Mouse (Mus musculus): Measurements from ENCODE around the gene Ccdc88a. TPM values are rescaled to one million over a fixed set of nuclear protein-coding genes. Genes with fewer than 3 reads are reported as not detected.
A peak's percentile ranks its signal among the peaks of the same experiment; 100 is the strongest.

Ccdc88a gene
- total and polyA plus RNA-seq, 3 experiments = 4.0 to 225 (median 5.9) TPM

- Histone ChIP-seq H3K79me2 (ENCODE audit: control insufficient read depth, insufficient read depth, low read length, poor library complexity) (no peaks in the 10 kb centered on the region), H3K9me3 (replicated peaks; ENCODE audit: insufficient read depth, low read length) (no peaks in the 10 kb centered on the region), H3K9ac (ENCODE audit: control insufficient read depth, low read depth, low read length, poor library complexity, severe bottlenecking) (no peak overlapping the region), H3K27ac (ENCODE audit: control insufficient read depth, low read depth, low read length) (peak overlapping the region; percentile 98), H3K36me3 (ENCODE audit: control insufficient read depth in 1 of 2, insufficient read depth in 2 of 2, low read length in 2 of 2) (peaks cover 0 to 33% of the 10 kb centered on the region in 2 experiments; a peak in 3 of 4 replicates), H3K4me1 (ENCODE audit: control insufficient read depth in 1 of 2, insufficient read depth in 2 of 2, low read length in 2 of 2) (peaks cover 18 to 36% of the 10 kb centered on the region in 2 experiments), H3K27me3 (ENCODE audit: control insufficient read depth in 1 of 2, insufficient read depth in 2 of 2, low read length in 2 of 2) (no peaks in the 10 kb centered on the region), H3K4me3 (ENCODE audit: control insufficient read depth in 1 of 2, insufficient read depth in 1 of 2, low read depth in 2 of 2, low read length in 2 of 2) (no peak overlapping the region)
- TF ChIP-seq TCF12 (IDR thresholded peaks at IDR 0.05; ENCODE audit: low read depth, low read length) = peak; percentile 98
- no peak for TF ChIP-seq CHD1 (IDR thresholded peaks at IDR 0.05; ENCODE audit: low read depth, low read length)
- TF ChIP-seq UBTF (IDR thresholded peaks at IDR 0.05; ENCODE audit: borderline replicate concordance, insufficient read depth, low read depth, low read length) = no peak
- peak; percentile 99 for TF ChIP-seq GATA1 (IDR thresholded peaks at IDR 0.05; ENCODE audit: low read depth, low read length)
- TF ChIP-seq EP300 (IDR thresholded peaks at IDR 0.05; ENCODE audit: low read depth in 1 of 2, low read length in 2 of 2) = peak; percentile 95 to 98
- TF ChIP-seq TAL1 (IDR thresholded peaks at IDR 0.05; ENCODE audit: low read length) = 0 out of 2 replicates have a peak, but pooled peaks have one; percentile 31
- peak; percentile 45; the same call in 1 of the 2 replicates for TF ChIP-seq BHLHE40 (IDR thresholded peaks at IDR 0.05; ENCODE audit: borderline replicate concordance, low read depth, low read length)
- peak; percentile 81 for TF ChIP-seq RCOR1 (IDR thresholded peaks at IDR 0.05; ENCODE audit: low read depth, low read length)
- TF ChIP-seq MXI1 (IDR thresholded peaks at IDR 0.05; ENCODE audit: low read depth, low read length) = peak; percentile 37; the same call in 1 of the 2 replicates
- peak; percentile 53; the same call in 1 of the 2 replicates for TF ChIP-seq ZNF384 (IDR thresholded peaks at IDR 0.05; ENCODE audit: low read depth, low read length)
- TF ChIP-seq MYB (IDR thresholded peaks at IDR 0.05; ENCODE audit: low read depth, low read length) = peak; percentile 83
- peak; percentile 87 for TF ChIP-seq ETS1 (IDR thresholded peaks at IDR 0.05; ENCODE audit: low read depth, low read length)
- no peak for TF ChIP-seq POLR2AphosphoS2 (IDR thresholded peaks at IDR 0.05; ENCODE audit: low read length)
- TF ChIP-seq MAX (IDR thresholded peaks at IDR 0.05; ENCODE audit: low read length) = peak; percentile 59; the same call in 1 of the 2 replicates
- TF ChIP-seq GABPA (IDR thresholded peaks at IDR 0.05; ENCODE audit: low read depth, low read length) = no peak
- TF ChIP-seq SIN3A (IDR thresholded peaks at IDR 0.05; ENCODE audit: low read length) = 0 out of 2 replicates have a peak, but pooled peaks have one; percentile 27
- peak; percentile 61 for DNase-seq (ENCODE audit: low read depth, low spot score)
Measured at GRCm38 (mm10) chr11:29503948-29504893, 130.8 kb downstream of the Ccdc88a start.

DNA sequence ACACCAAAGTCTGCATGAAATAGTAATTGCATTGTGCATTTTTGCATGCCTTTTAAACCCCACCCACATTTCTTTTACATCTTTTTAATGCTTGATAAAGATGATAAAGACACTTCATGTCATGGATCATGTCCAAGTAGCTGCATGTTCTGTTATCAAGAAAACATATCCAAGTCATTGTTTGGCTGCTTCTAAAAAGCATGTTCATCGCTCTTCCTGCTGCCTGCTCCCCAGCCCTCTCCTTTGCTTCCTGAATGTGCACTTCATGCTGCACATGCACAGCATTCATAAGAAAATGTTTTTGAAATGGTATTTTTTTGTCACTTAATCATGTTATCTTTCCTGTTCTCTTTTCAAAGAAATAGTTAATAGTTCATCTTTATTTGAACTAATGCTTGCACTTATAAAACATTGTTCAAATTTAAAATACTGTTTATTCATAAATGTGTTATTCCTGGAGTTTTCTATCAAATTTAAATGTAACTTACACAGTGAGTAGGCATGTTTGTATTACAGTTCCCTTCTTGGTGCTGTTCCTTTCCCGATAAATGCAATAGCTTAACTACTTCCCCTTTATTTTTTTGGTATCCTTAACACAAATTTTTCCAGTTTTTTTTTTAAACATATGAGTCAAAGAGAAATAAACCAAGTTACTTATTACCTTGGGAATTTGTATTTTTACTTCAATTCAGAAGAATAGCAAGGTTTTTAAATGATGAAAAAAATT lies 131.6 kb downstream of the Ccdc88a start:
- peak overlapping the region in 1 of 2 experiments; percentile 11; a peak in 1 of 4 replicates for H3K4me3 ChIP-seq (ENCODE audit: control insufficient read depth in 1 of 2, insufficient read depth in 1 of 2, low read depth in 2 of 2, low read length in 2 of 2)
- no peaks in the 10 kb centered on the region for H3K27me3 ChIP-seq (ENCODE audit: control insufficient read depth in 1 of 2, insufficient read depth in 2 of 2, low read length in 2 of 2)
- peak; percentile 75 for DNase-seq (ENCODE audit: low read depth, low spot score)
- H3K9me3 ChIP-seq (replicated peaks; ENCODE audit: insufficient read depth, low read length) = no peaks in the 10 kb centered on the region
- H3K36me3 ChIP-seq (ENCODE audit: control insufficient read depth in 1 of 2, insufficient read depth in 2 of 2, low read length in 2 of 2) = peaks cover 0 to 35% of the 10 kb centered on the region in 2 experiments; a peak in 2 of 4 replicates
- peaks cover 18 to 36% of the 10 kb centered on the region in 2 experiments for H3K4me1 ChIP-seq (ENCODE audit: control insufficient read depth in 1 of 2, insufficient read depth in 2 of 2, low read length in 2 of 2)
- peak overlapping the region; percentile 98 for H3K27ac ChIP-seq (ENCODE audit: control insufficient read depth, low read depth, low read length)
- no peaks in the 10 kb centered on the region for H3K79me2 ChIP-seq (ENCODE audit: control insufficient read depth, insufficient read depth, low read length, poor library complexity)
- H3K9ac ChIP-seq (ENCODE audit: control insufficient read depth, low read depth, low read length, poor library complexity, severe bottlenecking) = peak overlapping the region; percentile 43
- TF ChIP-seq GATA1 (IDR thresholded peaks at IDR 0.05; ENCODE audit: low read depth, low read length) (peak; percentile 64), RCOR1 (IDR thresholded peaks at IDR 0.05; ENCODE audit: low read depth, low read length) (peak; percentile 48), KAT2A (conservative IDR thresholded peaks at IDR 0.05; ENCODE audit: low read depth, low read length) (no peak), ZNF384 (IDR thresholded peaks at IDR 0.05; ENCODE audit: low read depth, low read length) (peak; percentile 87), BHLHE40 (IDR thresholded peaks at IDR 0.05; ENCODE audit: borderline replicate concordance, low read depth, low read length) (no peak), NRF1 (IDR thresholded peaks at IDR 0.05; ENCODE audit: insufficient read depth, low read depth, low read length, poor library complexity, severe bottlenecking) (no peak), ELF1 (IDR thresholded peaks at IDR 0.05; ENCODE audit: low read depth, low read length) (no peak), NELFE (IDR thresholded peaks at IDR 0.05; ENCODE audit: low read depth, low read length) (no peak), TAL1 (IDR thresholded peaks at IDR 0.05; ENCODE audit: low read length) (0 out of 2 replicates have a peak, but pooled peaks have one; percentile 9), EP300 (IDR thresholded peaks at IDR 0.05; ENCODE audit: low read depth in 1 of 2, low read length in 2 of 2) (peak; percentile 77 to 88), USF1 (IDR thresholded peaks at IDR 0.05; ENCODE audit: low read depth, low read length) (no peak), POLR2AphosphoS2 (IDR thresholded peaks at IDR 0.05; ENCODE audit: low read length) (no peak), RAD21 (IDR thresholded peaks at IDR 0.05; ENCODE audit: low read depth, low read length) (no peak), ZKSCAN1 (IDR thresholded peaks at IDR 0.05; ENCODE audit: low read depth, low read length) (no peak), USF2 (IDR thresholded peaks at IDR 0.05; ENCODE audit: borderline replicate concordance in 1 of 2, insufficient read depth in 1 of 2, low read depth in 1 of 2, low read length in 2 of 2) (no peak), CHD1 (IDR thresholded peaks at IDR 0.05; ENCODE audit: low read depth, low read length) (0 out of 2 replicates have a peak, but pooled peaks have one; percentile 30)

Data from MEL (cell line).